8 mouse cellular contexts compared by ENCODE assay signal in the genomic region with DNA sequence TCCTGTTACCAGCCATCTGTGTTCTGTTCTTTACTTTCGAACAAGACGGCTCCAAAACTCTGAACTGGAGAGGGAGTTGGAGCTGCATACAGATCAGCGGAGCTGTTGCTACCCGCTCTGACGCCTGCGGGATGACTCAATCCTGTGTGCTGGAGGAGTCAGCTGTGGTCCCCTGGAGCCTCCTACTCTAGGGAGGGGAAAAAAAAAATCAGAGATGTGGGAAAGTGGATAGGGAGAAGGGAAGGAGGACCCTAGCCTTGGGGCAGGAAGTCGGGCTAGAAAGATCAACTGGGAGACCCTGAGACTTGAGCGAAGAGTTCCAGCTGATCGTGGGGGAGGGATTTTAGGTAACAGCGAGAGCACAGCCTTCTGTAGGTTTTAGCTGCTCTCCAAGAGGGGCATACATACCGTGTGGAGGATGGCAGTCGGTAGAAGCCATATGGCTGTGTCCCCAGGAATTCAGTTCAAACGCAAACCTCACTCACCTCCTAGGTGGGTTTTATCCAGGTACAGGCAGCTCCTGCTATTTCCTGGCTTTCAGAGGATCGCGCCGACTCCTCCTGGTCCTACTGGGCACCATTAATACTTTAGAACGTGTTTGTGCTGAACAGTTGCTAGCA. TPM values are rescaled to one million over a fixed set of nuclear protein-coding genes. Genes with fewer than 3 reads are reported as not detected.
A peak's percentile ranks its signal among the peaks of the same experiment; 100 is the strongest.
DNase-seq lines count a peak whose midpoint lies in the region; ATAC-seq and TF ChIP-seq lines count a peak whose summit lies in the region.

No protein-coding gene starts in this region.

- H3K4me2 ChIP-seq in hindbrain, postnatal 0 days (ENCODE audit: low read depth, low read length): peak overlapping the region; percentile 82
- peak overlapping the region; percentile 72 for H3K4me2 ChIP-seq in neural tube, embryonic 11.5 days (ENCODE audit: low read depth)

- H3K36me3 ChIP-seq in hindbrain, postnatal 0 days (ENCODE audit: insufficient read depth, low read length): no peaks in the 10 kb centered on the region
- H3K36me3 ChIP-seq in neural tube, embryonic 11.5 days (ENCODE audit: control insufficient read depth, insufficient read depth, low read length): no peaks in the 10 kb centered on the region

- H3K27me3 ChIP-seq in hindbrain, postnatal 0 days (ENCODE audit: insufficient read depth, low read length): no peaks in the 10 kb centered on the region
- H3K27me3 ChIP-seq in neural tube, embryonic 11.5 days (ENCODE audit: control insufficient read depth, insufficient read depth, low read length): no peaks in the 10 kb centered on the region

- peak; percentile 94 for ATAC-seq in hindbrain, postnatal 0 days
- ATAC-seq in neural tube, embryonic 11.5 days (ENCODE audit: insufficient read depth, low FRiP score, low TSS enrichment): no peak
- no peak for ATAC-seq in erythroid progenitor cell, adult 5-6 weeks (replicated peaks; ENCODE audit: low FRiP score, poor library complexity, severe bottlenecking)

- no peaks in the 10 kb centered on the region for H3K9me3 ChIP-seq in hindbrain, postnatal 0 days (ENCODE audit: low read length)
- no peaks in the 10 kb centered on the region for H3K9me3 ChIP-seq in neural tube, embryonic 11.5 days (ENCODE audit: control insufficient read depth, low read length)

- H3K9ac ChIP-seq in hindbrain, postnatal 0 days (replicated peaks; ENCODE audit: low read length): peak overlapping the region; percentile 52
- H3K9ac ChIP-seq in neural tube, embryonic 11.5 days (ENCODE audit: low read length): peak overlapping the region; percentile 9; the same call in 1 of the 2 replicates

- 1% methylated on average over 17 of the region's 17 CpGs for WGBS in hindbrain, postnatal 0 days
- 2% methylated on average over 17 of the region's 17 CpGs for WGBS in neural tube, embryonic 11.5 days

- H3K4me1 ChIP-seq in hindbrain, postnatal 0 days (ENCODE audit: insufficient read depth, low read length): 0 out of 2 replicates have a peak, but pooled peaks cover 9% of the 10 kb centered on the region
- H3K4me1 ChIP-seq in neural tube, embryonic 11.5 days (ENCODE audit: control insufficient read depth, insufficient read depth, low read length): peaks cover 11% of the 10 kb centered on the region

- no peak for TF ChIP-seq CTCF in gastrocnemius, adult 2 months (IDR thresholded peaks at IDR 0.05)
- no peak for TF ChIP-seq CTCF in hindbrain, postnatal 0 days (IDR thresholded peaks at IDR 0.05; ENCODE audit: low read depth)

- H3K27ac ChIP-seq in gastrocnemius, adult 2 months: peak overlapping the region; percentile 54; the same call in 1 of the 2 replicates
- peak overlapping the region; percentile 89 for H3K27ac ChIP-seq in hindbrain, postnatal 0 days
- H3K27ac ChIP-seq in neural tube, embryonic 11.5 days (ENCODE audit: low read depth, low read length): no peak overlapping the region

- H3K4me3 ChIP-seq in gastrocnemius, adult 2 months: peak overlapping the region; percentile 66
- H3K4me3 ChIP-seq in hindbrain, postnatal 0 days (ENCODE audit: low read length): peak overlapping the region; percentile 40
- H3K4me3 ChIP-seq in neural tube, embryonic 11.5 days (ENCODE audit: low read depth, low read length): peak overlapping the region; percentile 20

- peak; percentile 44 for DNase-seq in gastrocnemius, adult 2 months
- DNase-seq in gastrocnemius, postnatal 25 days: no peak
- DNase-seq in cerebellum, adult 9-11 months: peak; percentile 49
- peak; percentile 69 to 75 for DNase-seq in frontal cortex, postnatal 14 days (ENCODE audit: low spot score in 2 of 2)
- peak; percentile 85 for DNase-seq in hindbrain, postnatal 0 days (ENCODE audit: low spot score)
- DNase-seq in liver: peak; percentile 36
- peak; percentile 40 for DNase-seq in neural tube, embryonic 11.5 days (ENCODE audit: low spot score)

- intact Hi-C loops in gastrocnemius, adult 2 months (cut with DNase I): loop anchor here (5.0 to 10.0 kb wide), 2 partner anchors 52 to 310 kb away; no protein-coding TSS in a partner anchor

RNA-seq across cellular contexts. Expression of a gene that starts 16.9 kb away (rescaled TPM):
- total RNA-seq in gastrocnemius, adult 2 months (2021): 10 to 100 TPM; 37.7 to 48.4 TPM
- 10 to 100 TPM; 35.5 to 36.1 TPM for total RNA-seq in gastrocnemius, postnatal 25 days (2021)
- 50.6 and 56.7 TPM in 2 replicates for total RNA-seq in hindbrain, postnatal 0 days (2014; rRNA removed)
- 27.1 and 28.2 TPM in 2 replicates for polyA plus RNA-seq in hindbrain, postnatal 0 days (2015; fragmentation: Nextera tagmentation; extraction: Ambion mirVana)
- polyA plus RNA-seq in neural tube, embryonic 11.5 days (2014; fragmentation: Nextera tagmentation; extraction: Ambion mirVana): 18.4 and 18.6 TPM in 2 replicates
- 25.6 and 28.9 TPM in 2 replicates for total RNA-seq in erythroid progenitor cell, adult 5-6 weeks (2015; ENCODE audit: low replicate concordance)
- total RNA-seq in erythroid progenitor cell, adult 5-6 weeks (2017; ENCODE audit: low replicate concordance): 35.2 and 43.4 TPM in 2 replicates
